Mouse (Mus musculus) myocyte (in vitro differentiated cells): ENCODE data around the gene Ccdc159. TPM values are rescaled to one million over a fixed set of nuclear protein-coding genes. Genes with fewer than 3 reads are reported as not detected.

Experiments used
- H3K27me3 ChIP-seq: one replicate; pipeline ENCODE4 v1.6.1; 2011; ENCODE audit not compliant: control insufficient read depth, insufficient read depth, insufficient read length
- H3K36me3 ChIP-seq: one replicate; pipeline ENCODE4 v1.6.1; 2011; ENCODE audit not compliant: control insufficient read depth, insufficient read depth
- H3K4me2 ChIP-seq: one replicate; pipeline ENCODE4 v1.6.1; 2011; ENCODE audit warnings: low read depth, control low read depth
- H3K4me3 ChIP-seq: one replicate; pipeline ENCODE4 v1.5.1; 2011; ENCODE audit warnings: mild to moderate bottlenecking, control low read depth, moderate library complexity
- H3K79me2 ChIP-seq: one replicate; pipeline ENCODE4 v1.6.1; 2011; ENCODE audit not compliant: control insufficient read depth, insufficient read depth
- H3ac ChIP-seq: one replicate; pipeline ENCODE4 v1.6.1; 2011; ENCODE audit not compliant: control insufficient read depth, insufficient read length
- CEBPB ChIP-seq: IDR thresholded peaks from 2 replicates; pipeline ENCODE4 v1.6.1; 2011; ENCODE audit warnings: mild to moderate bottlenecking, moderate library complexity; ENCODE audit not compliant: poor library complexity, insufficient read depth, severe bottlenecking
- E2F4 ChIP-seq: IDR thresholded peaks from one replicate; pipeline ENCODE4 v1.6.1; 2011; ENCODE audit warnings: mild to moderate bottlenecking, control low read depth, moderate library complexity; ENCODE audit not compliant: insufficient read depth
- MAX ChIP-seq: IDR thresholded peaks from one replicate; pipeline ENCODE4 v1.6.1; 2011; ENCODE audit warnings: low read depth, mild to moderate bottlenecking, control low read depth
- MYOD1 ChIP-seq, 3 experiments: IDR thresholded peaks; one replicate each; pipeline ENCODE4 v1.6.1; 2011; ENCODE audit warnings: control low read depth in 2 of 3, low read depth in 2 of 3, mild to moderate bottlenecking in 2 of 3, moderate library complexity in 1 of 3; ENCODE audit not compliant: insufficient read length in 2 of 3, control insufficient read depth in 1 of 3
- MYOG ChIP-seq, 3 experiments: IDR thresholded peaks; one replicate each; pipeline ENCODE4 v1.6.1; 2011; ENCODE audit warnings: control low read depth in 2 of 3, low read depth in 2 of 3, mild to moderate bottlenecking in 2 of 3; ENCODE audit not compliant: insufficient read length in 2 of 3, control insufficient read depth in 1 of 3, insufficient read depth in 1 of 3
- POLR2A ChIP-seq: IDR thresholded peaks from one replicate; pipeline ENCODE4 v1.6.1; 2011; ENCODE audit warnings: low read depth, mild to moderate bottlenecking, control low read depth, moderate library complexity; ENCODE audit not compliant: insufficient read length
- POLR2AphosphoS2 ChIP-seq: IDR thresholded peaks from one replicate; pipeline ENCODE4 v1.6.1; 2011; ENCODE audit warnings: low read depth, control low read depth; ENCODE audit not compliant: insufficient read length
- REST ChIP-seq: IDR thresholded peaks from one replicate; pipeline ENCODE4 v1.6.1; 2011; ENCODE audit warnings: mild to moderate bottlenecking, control low read depth, moderate library complexity; ENCODE audit not compliant: insufficient read depth, insufficient read length
- SRF ChIP-seq: IDR thresholded peaks from one replicate; pipeline ENCODE4 v1.6.1; 2011; ENCODE audit warnings: low read depth; ENCODE audit not compliant: control insufficient read depth, insufficient read length
- TCF12 ChIP-seq: IDR thresholded peaks from one replicate; pipeline ENCODE4 v1.6.1; 2011; ENCODE audit warnings: mild to moderate bottlenecking, control low read depth; ENCODE audit not compliant: poor library complexity, insufficient read depth, severe bottlenecking
- TCF3 ChIP-seq: IDR thresholded peaks from one replicate; pipeline ENCODE4 v1.6.1; 2011; ENCODE audit warnings: low read depth, control low read depth; ENCODE audit not compliant: insufficient read length
- USF1 ChIP-seq: IDR thresholded peaks from one replicate; pipeline ENCODE4 v1.6.1; 2011; ENCODE audit warnings: low read depth, mild to moderate bottlenecking, control low read depth, moderate library complexity
- polyA plus RNA-seq: library from polyadenylated mRNA; unstranded; fragments of >200 nt; fragmentation: generic; extraction: Trizol; gene quantifications from one replicate; pipeline ENCODE4 v1.2.1, GENCODE M21; 2012; ENCODE audit warnings: missing spikeins

The Ccdc159 gene
- polyA plus RNA-seq, 1 experiment = 2.5 TPM

- TF ChIP-seq TCF12 = no peak
- H3K36me3 ChIP-seq = no peaks in the 10 kb centered on the region
- H3K27me3 ChIP-seq = no peaks in the 10 kb centered on the region
- no peak overlapping the region for H3K4me3 ChIP-seq
- H3K79me2 ChIP-seq = no peaks in the 10 kb centered on the region
- H3ac ChIP-seq = no peak overlapping the region
- H3K4me2 ChIP-seq = no peak overlapping the region
Observed at GRCm38 (mm10) chr9:21960135-21960534, 32.9 kb downstream of the Ccdc159 start.

GRCm38 (mm10) chr9:21960558-21961208 is 33.4 kb downstream of the Ccdc159 start:
- TF ChIP-seq TCF12 (no peak), TCF3 (no peak), SRF (no peak), MYOG (IDR thresholded peaks at IDR 0.05; ENCODE audit: control insufficient read depth in 1 of 3, insufficient read depth in 1 of 3, insufficient read length in 2 of 3, low read depth in 2 of 3) (no peak), MYOD1 (IDR thresholded peaks at IDR 0.05; ENCODE audit: control insufficient read depth in 1 of 3, insufficient read length in 2 of 3, low read depth in 2 of 3) (no peak), REST (no peak), USF1 (no peak), CEBPB (no peak), POLR2AphosphoS2 (no peak), MAX (no peak), POLR2A (no peak), E2F4 (no peak)
- Histone ChIP-seq H3K79me2 (no peaks in the 10 kb centered on the region), H3K4me2 (no peak overlapping the region), H3K27me3 (no peaks in the 10 kb centered on the region), H3ac (no peak overlapping the region), H3K36me3 (no peaks in the 10 kb centered on the region), H3K4me3 (no peak overlapping the region)

GRCm38 (mm10) chr9:21961366-21961980 is 34.2 kb downstream of the Ccdc159 start:
- peak overlapping the region; percentile 97 for H3K4me2 ChIP-seq
- H3ac ChIP-seq = no peak overlapping the region
- no peaks in the 10 kb centered on the region for H3K36me3 ChIP-seq
- no peaks in the 10 kb centered on the region for H3K27me3 ChIP-seq
- H3K4me3 ChIP-seq = peak overlapping the region; percentile 40
- TF ChIP-seq USF1 = no peak
- no peak for TF ChIP-seq POLR2AphosphoS2
- TF ChIP-seq MYOD1 (IDR thresholded peaks at IDR 0.05; ENCODE audit: control insufficient read depth in 1 of 3, insufficient read length in 2 of 3, low read depth in 2 of 3) = no peak
- no peak for TF ChIP-seq CEBPB
- TF ChIP-seq MAX = no peak
- no peak for TF ChIP-seq POLR2A
- TF ChIP-seq TCF12 = no peak
- TF ChIP-seq TCF3 = no peak
- no peak for TF ChIP-seq REST
- TF ChIP-seq MYOG (IDR thresholded peaks at IDR 0.05; ENCODE audit: control insufficient read depth in 1 of 3, insufficient read depth in 1 of 3, insufficient read length in 2 of 3, low read depth in 2 of 3) = no peak
- TF ChIP-seq SRF = no peak
- no peak for TF ChIP-seq E2F4
- H3K79me2 ChIP-seq = no peaks in the 10 kb centered on the region

- Histone ChIP-seq H3ac (no peak overlapping the region), H3K36me3 (no peaks in the 10 kb centered on the region), H3K4me2 (peak overlapping the region; percentile 97), H3K79me2 (no peaks in the 10 kb centered on the region), H3K4me3 (peak overlapping the region; percentile 40), H3K27me3 (no peaks in the 10 kb centered on the region)
- TF ChIP-seq SRF (no peak), TCF3 (no peak), POLR2AphosphoS2 (no peak), MAX (no peak), E2F4 (no peak), CEBPB (no peak), USF1 (no peak), MYOD1 (IDR thresholded peaks at IDR 0.05; ENCODE audit: control insufficient read depth in 1 of 3, insufficient read length in 2 of 3, low read depth in 2 of 3) (no peak), POLR2A (no peak), MYOG (IDR thresholded peaks at IDR 0.05; ENCODE audit: control insufficient read depth in 1 of 3, insufficient read depth in 1 of 3, insufficient read length in 2 of 3, low read depth in 2 of 3) (no peak), REST (no peak), TCF12 (no peak)
Observed at GRCm38 (mm10) chr9:21962010-21962409, 34.7 kb downstream of the Ccdc159 start.
